Mouse (Mus musculus) liver, embryonic 16.5 days (tissue): Measurements from ENCODE around the gene Stpg2. TPM values are rescaled to one million over a fixed set of nuclear protein-coding genes. Genes with fewer than 3 reads are reported as not detected.
A peak's percentile ranks its signal among the peaks of the same experiment; 100 is the strongest.

Source experiments
- ATAC-seq: fragments of 200-750 bp; cut with Nextera tagmentation; 2 replicates; pipeline ENCODE4 v1.8.0; 2017; ENCODE audit warnings: low read depth, mild to moderate bottlenecking, moderate number of reproducible peaks, moderate library complexity
- H3K27ac ChIP-seq: fragments of 300-500 bp; sonication (generic); 2 replicates; pipeline ENCODE4 v1.5.1; 2014; ENCODE audit warnings: mild to moderate bottlenecking, low read length
- H3K27me3 ChIP-seq: fragments of 300-500 bp; sonication (generic); 2 replicates; pipeline ENCODE4 v1.6.1; 2014; ENCODE audit warnings: low read depth, low read length, mixed read lengths; ENCODE audit not compliant: control insufficient read depth, insufficient read depth
- H3K36me3 ChIP-seq: fragments of 300-500 bp; sonication (generic); 2 replicates; pipeline ENCODE4 v1.6.1; 2014; ENCODE audit warnings: mild to moderate bottlenecking; ENCODE audit not compliant: control insufficient read depth, insufficient read depth
- H3K4me1 ChIP-seq: fragments of 300-500 bp; sonication (generic); 2 replicates; pipeline ENCODE4 v1.6.1; 2014; ENCODE audit warnings: low read depth, low read length, mixed read lengths; ENCODE audit not compliant: control insufficient read depth
- H3K4me2 ChIP-seq: fragments of 300-500 bp; sonication (generic); 2 replicates; pipeline ENCODE4 v1.6.1; 2014; ENCODE audit warnings: low read depth, low read length, mixed read lengths
- H3K4me3 ChIP-seq: fragments of 300-500 bp; sonication (generic); 2 replicates; pipeline ENCODE4 v1.5.1; 2014; ENCODE audit warnings: low read depth, mild to moderate bottlenecking, low read length
- H3K9ac ChIP-seq: fragments of 300-500 bp; sonication (generic); 2 replicates; pipeline ENCODE4 v1.6.1; 2014; ENCODE audit warnings: low read depth, low read length
- H3K9me3 ChIP-seq: fragments of 300-500 bp; sonication (generic); replicated peaks from 2 replicates; pipeline ENCODE4 v1.6.1; 2016; ENCODE audit warnings: low read length; ENCODE audit not compliant: control insufficient read depth
- WGBS: fragments of 180-500 bp; shearing (Covaris S2); extraction: QIAGEN DNeasy Blood & Tissue Kit; methylation state at CpG from one replicate; pipeline ENCODE4 v1.1.7; 2014; ENCODE audit not compliant: insufficient replicate concordance; 5-methylcytosine and 5-hydroxymethylcytosine counted together
- polyA plus RNA-seq: library from polyadenylated mRNA; unstranded; fragments of >200 nt; fragmentation: Nextera tagmentation; extraction: Ambion mirVana; gene quantifications from 2 replicates; pipeline ENCODE4 v1.2.1, GENCODE M21; 2015

Gene Stpg2
- not detected in 2 replicates for polyA plus RNA-seq

DNA sequence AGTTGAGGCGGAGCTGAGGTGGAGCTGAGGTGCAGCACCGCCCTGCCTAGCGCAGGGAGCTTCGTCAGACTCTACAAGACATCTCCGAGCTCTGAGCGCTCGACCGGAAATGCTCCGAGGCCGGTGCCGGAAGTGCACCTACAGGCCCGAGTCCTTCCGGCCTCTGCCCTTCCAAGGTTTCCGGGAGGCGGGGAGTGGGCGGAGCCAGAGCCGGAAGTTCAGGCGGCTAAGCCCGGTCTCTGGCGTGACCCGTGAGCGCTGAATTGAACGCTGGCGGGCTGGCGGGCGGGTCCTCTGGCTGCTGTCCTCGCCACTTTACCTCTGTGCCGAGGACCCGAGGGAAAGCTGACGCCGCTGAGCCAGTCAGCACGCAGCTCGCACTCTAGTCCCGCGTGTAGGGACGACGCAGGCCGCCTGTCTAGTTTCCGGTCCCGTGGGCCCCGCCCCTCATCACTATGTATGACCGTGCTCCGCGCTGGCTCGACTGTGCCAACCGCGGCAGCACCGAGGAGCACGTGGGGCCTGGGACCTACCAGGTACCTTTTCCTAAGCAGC is at the start of gene Stpg2:
Gene Stpg2 (plus strand): TSS at position 251 of the 555 bp plus-strand sequence.
- no peaks in the 10 kb centered on the region for H3K27me3 ChIP-seq
- peaks cover 2% of the 10 kb centered on the region; the same call in 1 of the 2 replicates for H3K9me3 ChIP-seq
- peak within 1 kb of the TSS; percentile 71 for H3K4me2 ChIP-seq
- H3K36me3 ChIP-seq, result no peaks in the 10 kb centered on the region
- no peak within 1 kb of the TSS for H3K27ac ChIP-seq
- ATAC-seq, result peak; percentile 89
- 2% methylated on average over 49 of the region's 49 CpGs for WGBS
- no peaks in the 10 kb centered on the region; the same call in 1 of the 2 replicates for H3K4me1 ChIP-seq
- H3K4me3 ChIP-seq, result peak within 1 kb of the TSS; percentile 67
- peak within 1 kb of the TSS; percentile 37; the same call in 1 of the 2 replicates for H3K9ac ChIP-seq

DNA sequence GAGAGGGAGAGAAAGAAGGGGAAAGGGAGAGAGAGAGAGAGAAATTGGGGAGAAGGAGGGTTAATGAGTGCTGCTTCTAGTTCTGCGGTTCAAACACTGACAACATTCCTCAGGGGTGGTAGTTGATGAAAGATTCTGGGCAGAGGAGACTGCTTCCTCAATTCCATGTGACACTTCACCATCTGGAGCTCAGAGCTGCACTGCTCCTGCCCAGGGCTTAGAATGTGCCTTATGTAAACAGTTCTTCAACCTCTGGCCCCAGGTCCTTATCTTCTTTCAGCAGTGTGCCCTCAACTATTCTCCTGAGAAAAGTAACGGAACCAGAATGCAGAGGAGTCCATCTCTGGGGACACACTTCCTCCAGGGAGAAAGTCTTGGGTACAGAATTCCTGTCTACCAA is 43.3 kb upstream of the Stpg2 start:
- no peaks in the 10 kb centered on the region for H3K9me3 ChIP-seq
- no peaks in the 10 kb centered on the region for H3K27me3 ChIP-seq
- no peaks in the 10 kb centered on the region for H3K4me1 ChIP-seq
- no peaks in the 10 kb centered on the region for H3K36me3 ChIP-seq
- H3K4me3 ChIP-seq, result no peak overlapping the region
- no peak overlapping the region for H3K27ac ChIP-seq
- ATAC-seq, result no peak
- H3K9ac ChIP-seq, result no peak overlapping the region
- H3K4me2 ChIP-seq, result no peak overlapping the region
- WGBS, result 25% methylated on average over 2 of the region's 2 CpGs

DNA sequence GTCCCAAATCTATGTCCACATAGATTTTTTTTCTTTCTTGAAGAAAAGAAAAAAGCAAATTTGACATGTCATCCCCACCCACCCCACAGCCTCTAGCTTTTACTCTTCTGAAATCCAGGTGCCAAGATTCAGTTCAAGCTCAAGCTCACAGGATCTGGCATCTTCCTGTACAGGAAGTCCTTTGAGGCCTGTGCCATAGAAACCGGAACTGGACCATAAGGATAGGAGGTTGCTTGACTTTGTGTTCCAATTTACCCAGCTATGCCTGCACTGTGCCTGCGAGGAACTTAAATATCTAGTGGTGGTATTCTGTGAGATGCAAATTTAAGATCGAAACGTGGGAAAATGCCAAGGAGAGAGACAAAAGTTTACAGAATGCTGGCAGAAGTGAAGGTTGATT is 42.8 kb upstream of the Stpg2 start:
- Histone ChIP-seq H3K27me3 (no peaks in the 10 kb centered on the region), H3K4me2 (no peak overlapping the region), H3K4me1 (no peaks in the 10 kb centered on the region), H3K9ac (no peak overlapping the region), H3K4me3 (no peak overlapping the region), H3K27ac (no peak overlapping the region), H3K36me3 (no peaks in the 10 kb centered on the region), H3K9me3 (no peaks in the 10 kb centered on the region)
- WGBS, result 38% methylated on average over 4 of the region's 4 CpGs
- no peak for ATAC-seq

DNA sequence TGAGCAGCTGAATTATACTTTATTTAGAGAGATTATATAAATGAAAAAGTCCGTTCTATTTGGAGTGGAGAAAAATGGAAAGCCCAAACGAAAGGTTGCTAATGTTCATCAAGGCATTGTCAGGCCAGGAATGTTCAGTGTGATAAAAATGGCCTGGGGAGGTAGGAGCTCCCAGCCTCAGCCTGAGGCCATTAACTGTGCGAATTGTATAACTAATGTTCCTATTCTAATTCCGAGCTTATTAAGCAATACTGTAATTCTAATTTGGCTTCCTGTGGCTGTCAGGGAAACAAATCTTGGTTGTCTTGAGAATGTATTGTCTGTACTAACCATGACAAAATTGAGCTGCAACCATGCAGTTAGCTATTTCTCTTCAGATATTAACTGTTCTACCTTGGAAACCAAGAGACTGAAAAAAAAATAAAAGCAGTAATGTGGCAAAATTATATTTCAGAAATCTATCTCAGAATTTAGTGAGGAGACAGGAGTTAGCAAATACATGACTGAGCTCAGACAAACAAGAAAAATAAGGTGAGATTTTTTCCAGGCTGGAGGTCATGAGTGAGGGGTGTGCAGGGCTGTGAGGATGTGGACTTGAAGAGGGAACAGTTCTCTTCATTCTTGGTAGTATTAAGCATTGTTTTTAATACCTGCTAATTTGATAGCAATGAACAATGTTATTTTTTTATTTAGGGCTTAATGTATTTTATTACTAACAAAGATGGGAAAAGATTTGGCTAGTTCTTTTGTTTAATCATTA is 36.8 kb upstream of the Stpg2 start:
- H3K9me3 ChIP-seq, result no peaks in the 10 kb centered on the region
- 50% methylated on average over 4 of the region's 4 CpGs for WGBS
- no peak overlapping the region for H3K4me3 ChIP-seq
- ATAC-seq, result no peak
- H3K4me1 ChIP-seq, result no peaks in the 10 kb centered on the region
- H3K27me3 ChIP-seq, result no peaks in the 10 kb centered on the region
- no peaks in the 10 kb centered on the region for H3K36me3 ChIP-seq
- H3K4me2 ChIP-seq, result no peak overlapping the region
- H3K27ac ChIP-seq, result no peak overlapping the region
- H3K9ac ChIP-seq, result no peak overlapping the region

DNA sequence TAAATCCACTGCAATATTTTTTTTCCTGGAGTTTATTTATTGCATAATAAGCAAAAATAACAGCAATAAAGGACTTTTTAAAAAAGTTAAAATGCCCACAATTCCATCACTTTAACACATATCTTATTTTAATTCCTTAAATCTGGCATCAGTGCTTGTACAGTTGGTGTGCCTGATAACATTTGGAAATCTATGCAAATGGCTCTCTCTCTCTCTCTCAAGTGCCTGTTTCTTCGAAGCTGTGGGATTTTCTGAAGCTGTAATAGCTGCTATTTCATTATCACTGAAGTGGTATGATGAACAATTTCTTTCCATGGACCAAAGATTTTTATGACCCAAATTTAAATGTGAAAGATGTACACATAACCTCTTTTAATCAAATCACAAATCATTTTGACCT is 35.8 kb upstream of the Stpg2 start:
- 20% methylated on average over 1 of the region's 1 CpGs for WGBS
- no peak overlapping the region for H3K9ac ChIP-seq
- no peak overlapping the region for H3K27ac ChIP-seq
- no peak for ATAC-seq
- no peaks in the 10 kb centered on the region for H3K4me1 ChIP-seq
- no peaks in the 10 kb centered on the region for H3K27me3 ChIP-seq
- H3K4me3 ChIP-seq, result no peak overlapping the region
- no peaks in the 10 kb centered on the region for H3K36me3 ChIP-seq
- no peaks in the 10 kb centered on the region for H3K9me3 ChIP-seq
- no peak overlapping the region for H3K4me2 ChIP-seq

DNA sequence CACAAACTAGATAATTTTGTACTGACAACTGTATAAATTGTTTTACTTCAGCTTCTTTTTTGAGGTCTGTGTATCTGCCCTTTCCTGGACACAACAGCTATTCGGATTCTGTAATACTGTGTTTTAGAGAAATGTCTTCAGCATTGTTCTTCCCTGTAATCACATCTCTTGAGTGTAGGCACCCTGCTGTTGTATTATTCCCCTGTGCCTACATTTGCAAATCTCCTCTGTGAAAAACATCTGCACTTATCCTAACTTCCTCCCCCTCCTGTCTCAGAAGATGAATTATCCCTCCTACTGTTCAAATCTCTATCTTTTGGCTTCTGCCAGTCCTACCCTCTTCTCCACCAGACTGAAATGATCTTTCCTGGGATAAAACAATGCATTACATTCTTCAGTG is 28.6 kb upstream of the Stpg2 start:
- Histone ChIP-seq H3K27ac (no peak overlapping the region), H3K36me3 (no peaks in the 10 kb centered on the region), H3K4me1 (no peaks in the 10 kb centered on the region), H3K27me3 (no peaks in the 10 kb centered on the region), H3K4me3 (no peak overlapping the region), H3K4me2 (no peak overlapping the region), H3K9ac (no peak overlapping the region), H3K9me3 (no peaks in the 10 kb centered on the region)
- 52% methylated on average over 1 of the region's 1 CpGs for WGBS
- ATAC-seq, result no peak

DNA sequence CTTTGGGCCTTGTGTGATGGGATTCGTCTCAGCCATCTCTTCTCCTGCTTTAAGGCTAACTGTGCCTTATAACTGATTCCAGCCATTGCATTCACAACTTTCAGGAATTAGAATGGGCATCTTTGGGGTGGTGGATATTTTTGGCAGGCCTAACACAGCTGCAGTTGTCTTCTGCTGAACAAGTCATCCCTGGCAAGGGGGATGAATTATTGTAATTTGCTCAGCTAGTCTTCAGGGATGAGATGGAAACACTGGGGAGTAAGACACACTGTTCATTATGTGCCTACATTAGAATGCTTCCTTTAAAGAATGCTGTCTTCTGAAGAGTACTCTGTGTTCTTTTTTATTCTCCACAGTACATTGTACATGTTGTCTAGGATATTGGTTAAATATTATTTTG is 14.0 kb upstream of the Stpg2 start:
- H3K4me2 ChIP-seq, result no peak overlapping the region

DNA sequence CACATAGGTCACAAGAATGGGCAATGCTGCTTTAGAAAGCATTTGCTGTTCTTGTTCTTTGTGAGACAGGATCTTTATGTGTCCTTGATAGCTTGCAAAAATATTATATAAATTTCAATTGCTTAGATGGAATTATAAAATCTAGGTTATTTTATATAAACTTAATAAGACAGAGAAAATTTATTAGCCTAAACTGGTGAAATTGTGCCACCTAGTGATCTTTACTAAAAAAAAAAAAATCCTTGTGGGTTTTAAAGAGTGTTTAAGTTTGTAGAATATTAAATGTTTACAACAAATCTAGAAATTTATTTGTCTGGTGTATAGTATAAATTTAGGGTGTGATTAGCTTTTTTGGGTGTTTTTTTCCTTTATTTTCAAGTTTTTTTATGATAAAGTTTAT is 11.6 kb upstream of the Stpg2 start:
- H3K9me3 ChIP-seq, result no peaks in the 10 kb centered on the region
- no peak overlapping the region for H3K4me2 ChIP-seq
- no peak overlapping the region for H3K27ac ChIP-seq
- no peak overlapping the region for H3K9ac ChIP-seq
- no peaks in the 10 kb centered on the region for H3K36me3 ChIP-seq
- H3K4me3 ChIP-seq, result no peak overlapping the region
- ATAC-seq, result no peak
- no peaks in the 10 kb centered on the region for H3K27me3 ChIP-seq
- H3K4me1 ChIP-seq, result no peaks in the 10 kb centered on the region

More for the DNA sequence above, 14.0 kb upstream of the Stpg2 start:
- 49% methylated on average over 1 of the region's 1 CpGs for WGBS
- no peaks in the 10 kb centered on the region for H3K9me3 ChIP-seq
- H3K9ac ChIP-seq, result no peak overlapping the region
- H3K27ac ChIP-seq, result no peak overlapping the region
- H3K36me3 ChIP-seq, result no peaks in the 10 kb centered on the region
- no peak for ATAC-seq
- no peak overlapping the region for H3K4me3 ChIP-seq
- no peaks in the 10 kb centered on the region for H3K27me3 ChIP-seq
- no peaks in the 10 kb centered on the region for H3K4me1 ChIP-seq

DNA sequence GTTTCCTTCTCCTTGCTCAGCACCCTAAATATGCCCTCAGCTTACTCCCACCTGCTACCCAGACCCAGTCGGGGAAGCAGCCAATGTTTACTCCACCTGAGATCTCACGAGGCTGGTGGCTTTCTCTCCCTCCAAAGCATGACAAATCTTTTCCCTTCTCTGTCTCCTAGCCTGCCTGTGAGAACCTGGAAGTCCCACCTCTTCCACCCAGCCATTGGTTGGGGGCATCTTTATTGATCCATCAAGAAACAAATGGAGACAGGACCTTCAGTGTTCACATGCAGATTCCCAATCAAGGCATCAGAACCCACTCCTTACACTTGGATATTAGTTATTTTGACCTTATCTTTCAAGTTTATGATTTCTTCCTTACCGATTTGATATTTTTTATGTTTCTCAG is 7.1 kb upstream of the Stpg2 start:
- no peak for ATAC-seq
- H3K4me2 ChIP-seq, result no peak overlapping the region
- WGBS, result 40% methylated on average over 3 of the region's 3 CpGs
- no peaks in the 10 kb centered on the region for H3K4me1 ChIP-seq
- no peak overlapping the region for H3K9ac ChIP-seq
- H3K9me3 ChIP-seq, result no peaks in the 10 kb centered on the region
- H3K27ac ChIP-seq, result no peak overlapping the region
- H3K27me3 ChIP-seq, result no peaks in the 10 kb centered on the region
- H3K36me3 ChIP-seq, result no peaks in the 10 kb centered on the region
- no peak overlapping the region for H3K4me3 ChIP-seq
